Mouse (Mus musculus) lung, postnatal 0 days (tissue): ENCODE results near the gene Tbc1d19. TPM values are rescaled to one million over a fixed set of nuclear protein-coding genes. Genes with fewer than 3 reads are reported as not detected.

ENCODE experiments used
- ATAC-seq: fragments of 200-750 bp; cut with Nextera tagmentation; 2 replicates; pipeline ENCODE4 v1.8.0; 2017; ENCODE audit warnings: moderate library complexity
- DNase-seq: peaks from one replicate; pipeline ENCODE4 v3.0.0-alpha.2; 2016; ENCODE audit warnings: low spot score
- H3K27ac ChIP-seq: fragments of 300-500 bp; sonication (generic); 2 replicates; pipeline ENCODE4 v1.5.1; 2014; ENCODE audit warnings: antibody characterized with exemption, mild to moderate bottlenecking, low read length, mixed read lengths
- H3K27me3 ChIP-seq: fragments of 300-500 bp; sonication (generic); replicated peaks from 2 replicates; pipeline ENCODE4 v1.6.1; 2014; ENCODE audit warnings: low read length, mixed read lengths; ENCODE audit not compliant: insufficient read depth
- H3K36me3 ChIP-seq: fragments of 300-500 bp; sonication (generic); 2 replicates; pipeline ENCODE4 v1.6.1; 2014; ENCODE audit warnings: low read length, mixed read lengths; ENCODE audit not compliant: insufficient read depth
- H3K4me1 ChIP-seq: fragments of 300-500 bp; sonication (generic); 2 replicates; pipeline ENCODE4 v1.6.1; 2014; ENCODE audit warnings: antibody characterized with exemption, low read depth, low read length, mixed read lengths; ENCODE audit not compliant: insufficient read depth
- H3K4me2 ChIP-seq: fragments of 300-500 bp; sonication (generic); replicated peaks from 2 replicates; pipeline ENCODE4 v1.6.1; 2014; ENCODE audit warnings: low read depth, mild to moderate bottlenecking, low read length, moderate library complexity, mixed read lengths
- H3K4me3 ChIP-seq: fragments of 300-500 bp; sonication (generic); 2 replicates; pipeline ENCODE4 v1.5.1; 2014; ENCODE audit warnings: low read depth, low read length
- H3K9ac ChIP-seq: fragments of 300-500 bp; sonication (generic); replicated peaks from 2 replicates; pipeline ENCODE4 v1.6.1; 2014; ENCODE audit warnings: low read depth, mild to moderate bottlenecking
- H3K9me3 ChIP-seq: fragments of 300-500 bp; sonication (generic); 2 replicates; pipeline ENCODE4 v1.6.1; 2016; ENCODE audit warnings: low read length, mixed read lengths
- CTCF ChIP-seq: IDR thresholded peaks from 2 replicates; pipeline ENCODE4 v1.5.1; 2016; ENCODE audit warnings: antibody characterized with exemption, mild to moderate bottlenecking
- EP300 ChIP-seq: IDR thresholded peaks from 2 replicates; pipeline ENCODE4 v1.6.1; 2016; ENCODE audit warnings: antibody characterized with exemption, mild to moderate bottlenecking, control low read depth
- WGBS: fragments of 180-500 bp; shearing (Covaris S2); extraction: QIAGEN DNeasy Blood & Tissue Kit; methylation state at CpG from one replicate; pipeline ENCODE4 v1.1.7; 2014; 5-methylcytosine and 5-hydroxymethylcytosine counted together
- polyA plus RNA-seq: library from polyadenylated mRNA; unstranded; fragments of >200 nt; fragmentation: Nextera tagmentation; extraction: Ambion mirVana; gene quantifications from 2 replicates; pipeline ENCODE4 v1.2.1, GENCODE M21; 2015

Gene Tbc1d19
- polyA plus RNA-seq, 1 experiment from 2014 or later, result 23.5 TPM

GRCm38 (mm10) chr5:53819711-53820110 is 10.3 kb downstream of the Tbc1d19 start:
- DNase-seq (no peak), ATAC-seq (no peak)
- TF ChIP-seq CTCF (no peak), EP300 (no peak)
- Histone ChIP-seq H3K36me3 (no peaks in the 10 kb centered on the region), H3K27me3 (no peaks in the 10 kb centered on the region), H3K27ac (no peak overlapping the region), H3K4me2 (no peak overlapping the region), H3K4me3 (no peak overlapping the region), H3K4me1 (no peaks in the 10 kb centered on the region), H3K9ac (no peak overlapping the region), H3K9me3 (no peaks in the 10 kb centered on the region)
- WGBS, result 91% methylated on average over 7 of the region's 7 CpGs

DNA sequence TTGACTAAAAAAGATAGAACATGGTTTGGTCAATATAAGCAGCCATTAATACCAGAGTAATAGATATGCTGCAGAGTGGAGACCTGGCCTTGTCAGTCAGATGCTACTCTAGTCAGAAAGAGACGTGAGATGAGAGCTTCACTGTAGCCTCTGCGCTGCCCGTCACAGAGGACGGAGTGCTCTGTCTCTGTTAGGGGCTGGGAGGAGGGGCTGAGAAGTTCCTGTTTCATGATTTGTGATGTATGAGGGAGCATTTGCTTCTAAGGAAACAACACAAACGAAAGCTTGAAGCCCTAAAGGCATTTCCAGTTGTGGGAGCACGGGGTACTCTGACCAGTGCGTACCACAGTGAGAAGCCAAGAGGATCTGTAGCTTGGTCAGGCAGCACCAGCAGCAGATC is 16.5 kb downstream of the Tbc1d19 start:
- Histone ChIP-seq H3K4me2 (no peak overlapping the region), H3K27ac (no peak overlapping the region), H3K4me3 (no peak overlapping the region), H3K9me3 (no peaks in the 10 kb centered on the region), H3K27me3 (no peaks in the 10 kb centered on the region), H3K9ac (no peak overlapping the region), H3K4me1 (no peaks in the 10 kb centered on the region), H3K36me3 (no peaks in the 10 kb centered on the region)
- ATAC-seq (no peak), DNase-seq (no peak)
- TF ChIP-seq EP300, result no peak
- no peak for TF ChIP-seq CTCF
- 63% methylated on average over 7 of the region's 7 CpGs for WGBS

GRCm38 (mm10) chr5:53834489-53834888 is 25.1 kb downstream of the Tbc1d19 start:
- DNase-seq, result no peak
- no peak overlapping the region for H3K4me3 ChIP-seq
- no peaks in the 10 kb centered on the region for H3K4me1 ChIP-seq
- no peak overlapping the region for H3K9ac ChIP-seq
- no peaks in the 10 kb centered on the region for H3K27me3 ChIP-seq
- ATAC-seq, result no peak
- WGBS, result 78% methylated on average over 4 of the region's 4 CpGs
- no peak overlapping the region for H3K27ac ChIP-seq
- no peak overlapping the region for H3K4me2 ChIP-seq
- H3K9me3 ChIP-seq, result no peaks in the 10 kb centered on the region
- no peak for TF ChIP-seq EP300
- TF ChIP-seq CTCF, result no peak
- no peaks in the 10 kb centered on the region for H3K36me3 ChIP-seq

GRCm38 (mm10) chr5:53841256-53841655 is 31.9 kb downstream of the Tbc1d19 start:
- H3K27me3 ChIP-seq, result no peaks in the 10 kb centered on the region
- no peak for ATAC-seq
- no peak for DNase-seq
- no peak overlapping the region for H3K4me2 ChIP-seq
- H3K36me3 ChIP-seq, result no peaks in the 10 kb centered on the region
- no peak overlapping the region for H3K27ac ChIP-seq
- no peak overlapping the region for H3K4me3 ChIP-seq
- no peak overlapping the region for H3K9ac ChIP-seq
- TF ChIP-seq CTCF (no peak), EP300 (no peak)
- H3K9me3 ChIP-seq, result no peaks in the 10 kb centered on the region
- WGBS, result 90% methylated on average over 5 of the region's 5 CpGs
- H3K4me1 ChIP-seq, result no peaks in the 10 kb centered on the region

GRCm38 (mm10) chr5:53848294-53848942 is 39.0 kb downstream of the Tbc1d19 start:
- ATAC-seq (no peak), DNase-seq (no peak)
- H3K27me3 ChIP-seq, result no peaks in the 10 kb centered on the region
- no peak overlapping the region for H3K4me3 ChIP-seq
- H3K4me2 ChIP-seq, result no peak overlapping the region
- 48% methylated on average over 2 of the region's 2 CpGs for WGBS
- H3K27ac ChIP-seq, result no peak overlapping the region
- H3K36me3 ChIP-seq, result 0 out of 2 replicates have a peak, but pooled peaks cover 6% of the 10 kb centered on the region
- no peaks in the 10 kb centered on the region for H3K9me3 ChIP-seq
- H3K9ac ChIP-seq, result no peak overlapping the region
- no peaks in the 10 kb centered on the region for H3K4me1 ChIP-seq
- no peak for TF ChIP-seq CTCF
- no peak for TF ChIP-seq EP300

DNA sequence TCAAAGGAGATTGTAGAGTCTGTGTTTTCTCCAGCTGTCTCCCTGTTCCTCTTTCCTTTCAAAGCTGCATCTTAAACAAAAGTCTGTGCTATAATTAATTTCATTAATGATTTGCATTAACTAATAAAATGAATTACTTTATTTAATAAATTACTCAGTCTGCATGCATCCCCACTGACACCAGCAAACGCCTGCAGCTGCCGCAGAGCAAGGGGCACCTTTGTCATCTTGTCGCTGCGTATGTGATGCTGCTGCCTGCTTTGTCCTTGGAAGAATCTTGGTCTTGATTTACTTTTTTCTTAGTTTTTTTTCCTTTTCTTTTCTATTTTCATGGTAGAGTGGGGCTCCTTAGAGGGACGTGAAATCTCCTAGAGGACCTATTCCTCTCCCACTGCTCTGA is 43.2 kb downstream of the Tbc1d19 start:
- no peaks in the 10 kb centered on the region for H3K27me3 ChIP-seq
- no peak overlapping the region for H3K4me3 ChIP-seq
- no peaks in the 10 kb centered on the region for H3K4me1 ChIP-seq
- no peak for ATAC-seq
- 0 out of 2 replicates have a peak, but pooled peaks cover 9% of the 10 kb centered on the region for H3K36me3 ChIP-seq
- H3K9me3 ChIP-seq, result no peaks in the 10 kb centered on the region
- no peak overlapping the region for H3K9ac ChIP-seq
- 91% methylated on average over 5 of the region's 5 CpGs for WGBS
- no peak for DNase-seq
- no peak overlapping the region for H3K4me2 ChIP-seq
- no peak for TF ChIP-seq EP300
- no peak overlapping the region for H3K27ac ChIP-seq

GRCm38 (mm10) chr5:53854561-53854960 is 45.2 kb downstream of the Tbc1d19 start:
- H3K36me3 ChIP-seq, result 0 out of 2 replicates have a peak, but pooled peaks cover 12% of the 10 kb centered on the region
- H3K4me3 ChIP-seq, result no peak overlapping the region
- no peak for ATAC-seq
- WGBS, result 87% methylated on average over 6 of the region's 6 CpGs
- no peaks in the 10 kb centered on the region for H3K4me1 ChIP-seq
- no peak overlapping the region for H3K9ac ChIP-seq
- no peak overlapping the region for H3K27ac ChIP-seq
- TF ChIP-seq EP300 (no peak), CTCF (no peak)
- no peaks in the 10 kb centered on the region for H3K9me3 ChIP-seq
- no peak overlapping the region for H3K4me2 ChIP-seq
- no peak for DNase-seq
- H3K27me3 ChIP-seq, result no peaks in the 10 kb centered on the region
